Mouse (Mus musculus) stomach, postnatal 0 days (tissue): ENCODE data around the gene Trmu. TPM values are rescaled to one million over a fixed set of nuclear protein-coding genes. Genes with fewer than 3 reads are reported as not detected.

Source experiments
- ATAC-seq: fragments of 200-750 bp; cut with Nextera tagmentation; 2 replicates; pipeline ENCODE4 v1.8.0; 2017; ENCODE audit not compliant: low FRiP score, low TSS enrichment
- DNase-seq: peaks from one replicate; pipeline ENCODE4 v3.0.0-alpha.2; 2016; ENCODE audit warnings: low spot score
- H3K27ac ChIP-seq: fragments of 300-500 bp; sonication (generic); replicated peaks from 2 replicates; pipeline ENCODE4 v1.5.1; 2014; ENCODE audit warnings: mild to moderate bottlenecking, control low read depth
- H3K27me3 ChIP-seq: fragments of 300-500 bp; sonication (generic); 2 replicates; pipeline ENCODE4 v1.6.1; 2014; ENCODE audit warnings: low read length; ENCODE audit not compliant: control insufficient read depth, insufficient read depth
- H3K36me3 ChIP-seq: fragments of 300-500 bp; sonication (generic); 2 replicates; pipeline ENCODE4 v1.6.1; 2014; ENCODE audit warnings: low read length, mixed read lengths; ENCODE audit not compliant: control insufficient read depth, insufficient read depth
- H3K4me1 ChIP-seq: fragments of 300-500 bp; sonication (generic); replicated peaks from 2 replicates; pipeline ENCODE4 v1.6.1; 2014; ENCODE audit warnings: antibody characterized with exemption; ENCODE audit not compliant: control insufficient read depth, insufficient read depth
- H3K4me2 ChIP-seq: fragments of 300-500 bp; sonication (generic); replicated peaks from 2 replicates; pipeline ENCODE4 v1.6.1; 2014; ENCODE audit warnings: low read depth, mild to moderate bottlenecking, control low read depth, moderate library complexity
- H3K4me3 ChIP-seq: fragments of 300-500 bp; sonication (generic); 2 replicates; pipeline ENCODE4 v1.5.1; 2014; ENCODE audit warnings: low read depth, low read length, control low read depth
- H3K9ac ChIP-seq: fragments of 300-500 bp; sonication (generic); 2 replicates; pipeline ENCODE4 v1.6.1; 2014; ENCODE audit warnings: mild to moderate bottlenecking, low read length, control low read depth, mixed read lengths
- H3K9me3 ChIP-seq: fragments of 300-500 bp; sonication (generic); 2 replicates; pipeline ENCODE4 v1.6.1; 2016; ENCODE audit warnings: low read length; ENCODE audit not compliant: control insufficient read depth
- CTCF ChIP-seq: IDR thresholded peaks from 2 replicates; pipeline ENCODE4 v1.5.1; 2016; ENCODE audit warnings: antibody characterized with exemption, low read depth, mild to moderate bottlenecking, moderate library complexity
- EP300 ChIP-seq: optimal IDR thresholded peaks from 2 replicates; pipeline ENCODE3; 2016; ENCODE audit warnings: antibody characterized with exemption
- WGBS: fragments of 180-500 bp; shearing (Covaris S2); extraction: QIAGEN DNeasy Blood & Tissue Kit; methylation state at CpG from one replicate; pipeline ENCODE4 v1.1.7; 2014; 5-methylcytosine and 5-hydroxymethylcytosine counted together
- polyA plus RNA-seq: library from polyadenylated mRNA; unstranded; fragments of >200 nt; fragmentation: Nextera tagmentation; extraction: Ambion mirVana; gene quantifications from 2 replicates; pipeline ENCODE4 v1.2.1, GENCODE M21; 2015

Trmu gene
- polyA plus RNA-seq, 1 experiment from 2014 or later: 21.5 TPM

DNA sequence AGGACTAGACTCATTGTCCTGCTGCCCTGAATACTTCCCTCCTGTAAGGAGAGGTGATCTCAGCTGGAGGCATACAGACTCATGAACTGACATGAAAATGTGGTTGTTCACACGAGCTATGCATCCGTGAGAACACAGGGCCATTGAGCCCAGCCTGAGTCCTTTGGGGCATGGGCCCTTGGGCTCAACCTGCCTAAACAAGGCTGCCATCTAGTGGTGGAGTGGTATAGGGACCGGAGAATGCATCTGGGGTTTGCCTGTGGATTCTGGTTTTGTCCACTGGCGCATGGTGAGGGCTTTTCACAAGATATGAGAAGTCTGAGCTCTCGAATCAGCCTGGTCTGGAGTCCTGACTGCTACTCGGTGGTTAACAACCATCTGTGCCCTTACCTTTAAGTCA, 11.4 kb upstream of the Trmu start:
- H3K9me3 ChIP-seq: no peaks in the 10 kb centered on the region
- WGBS: 40% methylated on average over 6 of the region's 6 CpGs
- ATAC-seq: peak; percentile 59

DNA sequence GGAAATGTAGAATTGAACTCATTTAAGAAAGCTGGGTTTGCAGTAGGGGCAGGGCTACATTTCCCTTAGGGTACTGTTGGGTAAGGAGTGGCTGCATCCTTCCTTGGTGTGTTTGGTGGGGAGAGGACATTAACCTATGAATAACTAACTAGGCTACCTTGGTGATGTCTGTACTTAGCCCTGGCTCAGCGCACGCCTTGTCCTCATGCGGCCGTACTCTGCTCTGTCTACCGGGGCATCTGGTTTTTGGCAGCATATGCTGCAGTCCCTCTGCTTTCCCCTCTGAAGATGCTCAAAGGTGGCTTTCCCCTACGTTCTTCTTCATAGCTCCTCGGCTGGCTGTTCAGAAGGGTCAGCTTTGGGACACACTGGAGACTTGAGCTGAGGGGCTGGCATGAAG, 1.8 kb upstream of the Trmu start:
- Histone ChIP-seq H3K9me3 (no peaks in the 10 kb centered on the region), H3K4me3 (no peak overlapping the region), H3K27ac (no peak overlapping the region), H3K27me3 (no peaks in the 10 kb centered on the region), H3K9ac (no peak overlapping the region), H3K4me1 (no peaks in the 10 kb centered on the region), H3K36me3 (peaks cover 7% of the 10 kb centered on the region), H3K4me2 (no peak overlapping the region)
- DNase-seq (no peak), ATAC-seq (no peak)
- TF ChIP-seq CTCF (no peak), EP300 (no peak)
- WGBS: 93% methylated on average over 7 of the region's 7 CpGs

More for the DNA sequence above, 11.4 kb upstream of the Trmu start:
- TF ChIP-seq EP300 (no peak), CTCF (peak; percentile 98)
- no peaks in the 10 kb centered on the region for H3K4me1 ChIP-seq
- no peak overlapping the region for H3K4me3 ChIP-seq
- peaks cover 31% of the 10 kb centered on the region for H3K36me3 ChIP-seq
- H3K27ac ChIP-seq: no peak overlapping the region
- no peak overlapping the region for H3K4me2 ChIP-seq
- no peaks in the 10 kb centered on the region for H3K27me3 ChIP-seq
- peak; percentile 74 for DNase-seq
- H3K9ac ChIP-seq: no peak overlapping the region

DNA sequence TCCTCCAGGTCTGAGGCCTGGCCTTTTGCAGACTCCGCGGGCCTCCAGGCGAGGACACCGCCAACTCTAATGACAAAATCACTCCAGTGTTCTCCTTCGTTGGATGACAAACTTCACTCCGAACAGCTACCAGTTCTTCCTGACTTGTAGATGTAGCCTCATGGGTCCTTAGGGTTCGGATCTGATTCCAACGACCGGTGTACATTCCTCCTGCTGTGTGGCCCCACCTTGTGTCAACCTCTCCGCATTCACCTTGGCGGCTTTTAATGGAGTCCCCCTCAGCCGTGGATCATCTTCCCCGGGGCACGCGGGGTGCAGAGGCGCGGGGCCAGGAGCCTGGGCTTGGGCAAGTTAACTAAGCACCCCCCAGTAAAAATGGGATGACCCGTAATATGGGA, 385 bp downstream of the Trmu start:
- peak; percentile 70 for ATAC-seq
- H3K36me3 ChIP-seq: peaks cover 14% of the 10 kb centered on the region; the same call in 1 of the 2 replicates
- TF ChIP-seq EP300 (no peak), CTCF (no peak)
- H3K4me2 ChIP-seq: peak overlapping the region; percentile 96
- H3K27ac ChIP-seq: peak overlapping the region; percentile 91
- under 1% methylated on average over 18 of the region's 18 CpGs for WGBS
- peak overlapping the region; percentile 75 for H3K4me3 ChIP-seq
- H3K9me3 ChIP-seq: no peaks in the 10 kb centered on the region
- H3K4me1 ChIP-seq: no peaks in the 10 kb centered on the region
- DNase-seq: peak; percentile 60
- no peaks in the 10 kb centered on the region for H3K27me3 ChIP-seq
- peak overlapping the region; percentile 89 for H3K9ac ChIP-seq

DNA sequence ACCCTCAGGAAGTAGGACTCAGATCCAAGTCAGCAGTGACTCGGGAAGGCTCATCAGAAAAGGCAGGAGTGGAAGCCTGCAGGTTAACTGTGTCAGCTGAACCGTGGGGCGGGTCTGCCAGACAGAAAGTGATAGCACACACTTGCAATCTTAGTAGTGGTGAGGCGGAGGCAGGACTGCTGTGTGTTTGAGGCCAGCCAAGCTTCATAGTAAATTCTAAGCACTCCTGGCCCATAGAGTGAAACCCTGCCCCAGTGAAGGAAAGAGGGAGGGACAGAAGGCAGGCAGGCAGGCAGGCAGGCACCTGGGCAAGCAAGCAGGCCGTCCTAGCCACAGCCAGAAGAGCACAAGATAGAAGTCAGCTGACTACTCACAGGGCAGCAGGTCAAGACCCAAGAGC, 6.5 kb downstream of the Trmu start:
- Histone ChIP-seq H3K4me3 (no peak overlapping the region), H3K27me3 (no peaks in the 10 kb centered on the region), H3K4me1 (no peaks in the 10 kb centered on the region), H3K36me3 (peaks cover 24% of the 10 kb centered on the region), H3K9ac (no peak overlapping the region), H3K27ac (no peak overlapping the region), H3K9me3 (no peaks in the 10 kb centered on the region), H3K4me2 (no peak overlapping the region)
- DNase-seq (no peak), ATAC-seq (no peak)
- 73% methylated on average over 5 of the region's 5 CpGs for WGBS
- TF ChIP-seq EP300 (no peak), CTCF (no peak)

DNA sequence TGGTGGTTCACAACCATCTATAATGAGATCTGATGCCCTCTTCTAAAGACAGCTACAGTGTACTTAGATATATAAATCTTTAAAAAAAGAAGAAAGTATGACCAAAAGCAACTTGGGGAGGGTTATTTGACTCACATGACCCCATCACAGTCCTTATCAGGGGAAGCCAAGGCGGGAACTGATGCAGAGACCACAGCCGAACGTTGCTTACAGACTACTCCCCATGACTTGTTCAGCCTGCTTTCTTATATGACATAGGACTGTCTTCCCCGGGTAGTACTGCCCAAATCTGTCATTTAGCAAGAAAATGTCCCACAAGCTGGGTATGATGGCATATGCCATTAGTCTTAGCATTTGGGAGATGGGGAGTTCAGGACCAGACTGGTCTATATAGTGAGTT, 10.1 kb downstream of the Trmu start:
- Histone ChIP-seq H3K4me2 (no peak overlapping the region), H3K4me1 (no peaks in the 10 kb centered on the region), H3K36me3 (peaks cover 27% of the 10 kb centered on the region), H3K27me3 (no peaks in the 10 kb centered on the region), H3K4me3 (no peak overlapping the region), H3K9me3 (no peaks in the 10 kb centered on the region), H3K27ac (no peak overlapping the region), H3K9ac (no peak overlapping the region)
- WGBS: 83% methylated on average over 4 of the region's 4 CpGs
- no peak for DNase-seq
- TF ChIP-seq CTCF: no peak
- TF ChIP-seq EP300: no peak
- no peak for ATAC-seq

DNA sequence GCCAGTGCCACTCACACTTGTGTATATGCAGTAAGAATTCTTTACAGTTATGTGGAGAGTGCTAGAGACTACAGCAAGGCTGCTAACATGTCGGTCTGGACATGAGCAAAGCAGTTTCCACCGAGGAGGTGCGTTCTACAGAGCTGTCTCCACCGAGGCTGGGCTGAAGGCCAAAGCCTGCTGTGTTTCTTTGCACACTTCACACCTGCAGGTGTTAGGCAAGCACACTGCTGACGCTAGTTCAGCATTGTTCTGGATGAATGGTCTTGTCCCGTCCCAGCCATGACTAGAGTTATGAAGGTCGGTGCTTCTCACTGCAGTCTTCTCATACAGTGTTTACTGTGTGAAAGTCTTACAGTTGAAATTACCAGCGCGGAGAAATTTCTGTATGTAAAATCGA, 12.9 kb downstream of the Trmu start:
- DNase-seq (no peak), ATAC-seq (no peak)
- TF ChIP-seq EP300 (no peak), CTCF (no peak)
- no peak overlapping the region for H3K4me2 ChIP-seq
- WGBS: 71% methylated on average over 10 of the region's 10 CpGs
- no peak overlapping the region for H3K27ac ChIP-seq
- H3K4me1 ChIP-seq: no peaks in the 10 kb centered on the region
- no peaks in the 10 kb centered on the region for H3K9me3 ChIP-seq
- H3K9ac ChIP-seq: no peak overlapping the region
- no peaks in the 10 kb centered on the region for H3K27me3 ChIP-seq
- H3K4me3 ChIP-seq: no peak overlapping the region
- H3K36me3 ChIP-seq: peaks cover 30% of the 10 kb centered on the region
